Mouse (Mus musculus) myocyte (in vitro differentiated cells): Measurements from ENCODE around the gene Ncoa3. TPM values are rescaled to one million over a fixed set of nuclear protein-coding genes. Genes with fewer than 3 reads are reported as not detected.
"Not testable (repeated sequence)": the region's sequence is repeated elsewhere in the genome, so short reads cannot be mapped to it uniquely, and the experiment has no call there.

Experiments used
- H3K27me3 ChIP-seq: one replicate; pipeline ENCODE4 v1.6.1; 2011; ENCODE audit not compliant: control insufficient read depth, insufficient read depth, insufficient read length
- H3K36me3 ChIP-seq: one replicate; pipeline ENCODE4 v1.6.1; 2011; ENCODE audit not compliant: control insufficient read depth, insufficient read depth
- H3K4me2 ChIP-seq: one replicate; pipeline ENCODE4 v1.6.1; 2011; ENCODE audit warnings: low read depth, control low read depth
- H3K4me3 ChIP-seq: one replicate; pipeline ENCODE4 v1.5.1; 2011; ENCODE audit warnings: mild to moderate bottlenecking, control low read depth, moderate library complexity
- H3K79me2 ChIP-seq: one replicate; pipeline ENCODE4 v1.6.1; 2011; ENCODE audit not compliant: control insufficient read depth, insufficient read depth
- H3ac ChIP-seq: one replicate; pipeline ENCODE4 v1.6.1; 2011; ENCODE audit not compliant: control insufficient read depth, insufficient read length
- CEBPB ChIP-seq: IDR thresholded peaks from 2 replicates; pipeline ENCODE4 v1.6.1; 2011; ENCODE audit warnings: mild to moderate bottlenecking, moderate library complexity; ENCODE audit not compliant: poor library complexity, insufficient read depth, severe bottlenecking
- E2F4 ChIP-seq: IDR thresholded peaks from one replicate; pipeline ENCODE4 v1.6.1; 2011; ENCODE audit warnings: mild to moderate bottlenecking, control low read depth, moderate library complexity; ENCODE audit not compliant: insufficient read depth
- MAX ChIP-seq: IDR thresholded peaks from one replicate; pipeline ENCODE4 v1.6.1; 2011; ENCODE audit warnings: low read depth, mild to moderate bottlenecking, control low read depth
- MYOD1 ChIP-seq, 3 experiments: IDR thresholded peaks; one replicate each; pipeline ENCODE4 v1.6.1; 2011; ENCODE audit warnings: control low read depth in 2 of 3, low read depth in 2 of 3, mild to moderate bottlenecking in 2 of 3, moderate library complexity in 1 of 3; ENCODE audit not compliant: insufficient read length in 2 of 3, control insufficient read depth in 1 of 3
- MYOG ChIP-seq, 3 experiments: IDR thresholded peaks; one replicate each; pipeline ENCODE4 v1.6.1; 2011; ENCODE audit warnings: control low read depth in 2 of 3, low read depth in 2 of 3, mild to moderate bottlenecking in 2 of 3; ENCODE audit not compliant: insufficient read length in 2 of 3, control insufficient read depth in 1 of 3, insufficient read depth in 1 of 3
- POLR2A ChIP-seq: IDR thresholded peaks from one replicate; pipeline ENCODE4 v1.6.1; 2011; ENCODE audit warnings: low read depth, mild to moderate bottlenecking, control low read depth, moderate library complexity; ENCODE audit not compliant: insufficient read length
- POLR2AphosphoS2 ChIP-seq: IDR thresholded peaks from one replicate; pipeline ENCODE4 v1.6.1; 2011; ENCODE audit warnings: low read depth, control low read depth; ENCODE audit not compliant: insufficient read length
- REST ChIP-seq: IDR thresholded peaks from one replicate; pipeline ENCODE4 v1.6.1; 2011; ENCODE audit warnings: mild to moderate bottlenecking, control low read depth, moderate library complexity; ENCODE audit not compliant: insufficient read depth, insufficient read length
- SRF ChIP-seq: IDR thresholded peaks from one replicate; pipeline ENCODE4 v1.6.1; 2011; ENCODE audit warnings: low read depth; ENCODE audit not compliant: control insufficient read depth, insufficient read length
- TCF12 ChIP-seq: IDR thresholded peaks from one replicate; pipeline ENCODE4 v1.6.1; 2011; ENCODE audit warnings: mild to moderate bottlenecking, control low read depth; ENCODE audit not compliant: poor library complexity, insufficient read depth, severe bottlenecking
- TCF3 ChIP-seq: IDR thresholded peaks from one replicate; pipeline ENCODE4 v1.6.1; 2011; ENCODE audit warnings: low read depth, control low read depth; ENCODE audit not compliant: insufficient read length
- USF1 ChIP-seq: IDR thresholded peaks from one replicate; pipeline ENCODE4 v1.6.1; 2011; ENCODE audit warnings: low read depth, mild to moderate bottlenecking, control low read depth, moderate library complexity
- polyA plus RNA-seq: library from polyadenylated mRNA; unstranded; fragments of >200 nt; fragmentation: generic; extraction: Trizol; gene quantifications from one replicate; pipeline ENCODE4 v1.2.1, GENCODE M21; 2012; ENCODE audit warnings: missing spikeins

Ncoa3 gene
- polyA plus RNA-seq, 1 experiment = 5.8 TPM

DNA sequence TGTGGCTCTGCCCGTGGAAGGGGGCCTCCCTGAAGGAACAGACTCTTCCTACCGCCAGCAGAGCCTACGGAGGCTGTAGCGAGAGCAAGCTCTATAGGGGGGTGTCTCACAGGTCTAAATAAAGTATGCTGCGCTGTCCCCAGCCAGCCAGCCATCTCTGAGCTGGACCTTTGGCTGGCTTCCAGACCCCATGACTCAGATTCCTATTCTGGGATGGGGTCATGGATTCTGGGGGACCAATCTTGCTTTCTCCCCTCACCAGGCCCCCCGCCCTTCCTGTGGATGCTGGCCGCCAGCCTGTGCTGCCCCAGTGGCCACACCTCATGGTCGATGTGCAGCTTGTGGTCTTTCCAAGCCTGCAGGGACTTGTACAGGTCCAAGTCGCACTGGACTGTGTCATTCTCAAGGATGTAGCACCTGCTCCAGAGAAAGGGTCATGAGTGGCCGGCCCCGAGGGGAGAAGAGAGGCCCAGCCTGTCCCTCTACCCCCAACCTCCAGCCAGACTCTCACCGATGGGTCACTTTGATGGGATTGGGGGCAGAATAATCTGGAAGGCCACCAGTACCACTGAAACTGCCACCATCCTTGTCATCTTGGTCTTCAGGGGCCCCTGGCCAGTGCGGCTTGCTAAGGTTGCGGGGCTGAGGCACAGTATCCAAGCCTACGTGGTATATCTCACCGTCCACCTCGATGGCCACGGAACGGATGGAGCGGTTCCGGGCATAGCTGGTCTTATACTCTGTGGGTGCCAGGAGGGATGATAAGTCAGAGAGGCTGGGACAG is 88.7 kb downstream of the Ncoa3 start:
- Histone ChIP-seq H3K79me2 (no peaks in the 10 kb centered on the region), H3K36me3 (no peaks in the 10 kb centered on the region), H3K4me2 (peak overlapping the region; percentile 30), H3K4me3 (no peak overlapping the region), H3K27me3 (no peaks in the 10 kb centered on the region), H3ac (no peak overlapping the region)
- TF ChIP-seq MYOD1 (IDR thresholded peaks at IDR 0.05; ENCODE audit: control insufficient read depth in 1 of 3, insufficient read length in 2 of 3, low read depth in 2 of 3) (peak in 1 of 3 experiments; percentile 14), POLR2A (no peak), TCF3 (no peak)

DNA sequence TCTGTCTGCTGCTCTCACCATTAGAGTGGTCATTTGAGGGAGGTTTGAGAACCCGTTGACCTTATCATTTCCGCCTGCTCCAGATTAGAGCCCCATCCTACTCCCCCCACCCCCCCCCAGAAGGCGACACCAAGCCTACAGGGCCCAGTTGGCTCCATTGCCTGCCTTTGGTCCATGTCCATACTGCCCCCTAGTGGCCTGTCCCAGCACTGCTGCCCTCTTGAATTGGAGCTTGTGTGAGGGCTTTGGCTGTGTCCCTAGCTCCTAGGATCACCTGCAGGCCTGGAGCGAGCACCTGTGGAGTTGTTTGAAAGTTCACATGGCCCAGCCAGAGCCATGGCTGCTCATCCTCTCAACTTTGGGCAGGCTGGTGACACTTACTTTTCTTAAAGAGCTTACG is 89.8 kb downstream of the Ncoa3 start:
- no peak overlapping the region for H3K4me2 ChIP-seq
- no peak overlapping the region for H3K4me3 ChIP-seq
- H3K79me2 ChIP-seq = no peaks in the 10 kb centered on the region
- no peak overlapping the region for H3ac ChIP-seq
- H3K36me3 ChIP-seq = no peaks in the 10 kb centered on the region
- no peaks in the 10 kb centered on the region for H3K27me3 ChIP-seq
- TF ChIP-seq REST = no peak
- no peak for TF ChIP-seq POLR2AphosphoS2
- no peak for TF ChIP-seq MAX
- no peak for TF ChIP-seq MYOD1 (IDR thresholded peaks at IDR 0.05; ENCODE audit: control insufficient read depth in 1 of 3, insufficient read length in 2 of 3, low read depth in 2 of 3)
- no peak for TF ChIP-seq SRF
- TF ChIP-seq E2F4 = no peak
- no peak for TF ChIP-seq TCF12

DNA sequence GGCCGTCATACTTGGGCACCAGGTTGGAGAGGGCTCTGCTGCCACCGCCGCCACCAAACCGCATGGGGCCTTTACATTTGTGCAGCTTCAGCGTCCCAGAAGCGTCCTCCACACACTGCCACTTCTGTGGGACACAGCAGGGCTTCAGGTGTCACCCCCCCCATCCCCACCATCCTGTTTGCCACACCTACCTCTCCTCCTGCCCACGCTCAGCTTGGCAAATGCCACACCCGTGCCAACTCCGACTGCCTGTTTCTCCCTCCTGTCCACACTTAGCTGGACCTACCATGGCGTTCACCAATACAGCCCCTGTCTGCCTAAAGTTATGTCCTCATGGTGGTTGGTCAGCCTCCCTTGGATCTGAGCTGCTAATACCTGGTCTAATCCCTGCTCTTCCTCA is 90.2 kb downstream of the Ncoa3 start:
- Histone ChIP-seq H3ac (no peak overlapping the region), H3K79me2 (no peaks in the 10 kb centered on the region), H3K4me3 (no peak overlapping the region), H3K4me2 (no peak overlapping the region), H3K27me3 (no peaks in the 10 kb centered on the region), H3K36me3 (no peaks in the 10 kb centered on the region)
- TF ChIP-seq TCF12 (no peak), REST (no peak), MYOG (IDR thresholded peaks at IDR 0.05; ENCODE audit: control insufficient read depth in 1 of 3, insufficient read depth in 1 of 3, insufficient read length in 2 of 3, low read depth in 2 of 3) (no peak), POLR2A (no peak), USF1 (no peak), SRF (no peak), MAX (no peak), POLR2AphosphoS2 (no peak), MYOD1 (IDR thresholded peaks at IDR 0.05; ENCODE audit: control insufficient read depth in 1 of 3, insufficient read length in 2 of 3, low read depth in 2 of 3) (no peak), CEBPB (no peak), TCF3 (no peak)

DNA sequence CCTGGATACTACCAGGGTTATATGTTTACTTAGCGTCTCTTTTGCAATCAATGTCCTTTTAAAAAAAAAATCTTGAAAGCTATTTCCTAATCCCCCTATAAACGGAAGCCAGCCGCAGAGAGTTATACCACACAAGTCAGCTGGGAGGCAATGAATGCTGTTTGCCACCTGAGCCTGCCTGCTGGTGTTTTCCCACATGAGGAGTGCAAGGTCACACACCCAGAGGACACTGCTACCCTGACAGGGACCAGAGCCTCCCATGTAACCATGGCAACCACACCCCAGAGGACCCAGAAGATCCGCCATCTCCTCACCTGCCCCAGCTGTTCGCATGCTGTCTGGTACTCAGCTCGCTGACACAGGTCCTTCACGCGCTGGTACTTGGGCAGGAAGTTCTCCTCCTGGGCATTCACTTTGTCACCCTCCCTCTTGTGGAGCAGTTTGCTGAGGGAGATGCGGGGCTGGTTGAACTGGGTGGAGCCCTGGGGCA is 91.2 kb downstream of the Ncoa3 start:
- Histone ChIP-seq H3K27me3 (no peaks in the 10 kb centered on the region), H3K79me2 (no peaks in the 10 kb centered on the region), H3K4me2 (no peak overlapping the region), H3K36me3 (no peaks in the 10 kb centered on the region), H3ac (no peak overlapping the region), H3K4me3 (no peak overlapping the region)
- TF ChIP-seq POLR2A (no peak), MYOD1 (IDR thresholded peaks at IDR 0.05; ENCODE audit: control insufficient read depth in 1 of 3, insufficient read length in 2 of 3, low read depth in 2 of 3) (no peak), SRF (no peak), REST (no peak), TCF3 (no peak), MAX (no peak), CEBPB (no peak), E2F4 (no peak), POLR2AphosphoS2 (no peak), USF1 (no peak), TCF12 (no peak), MYOG (IDR thresholded peaks at IDR 0.05; ENCODE audit: control insufficient read depth in 1 of 3, insufficient read depth in 1 of 3, insufficient read length in 2 of 3, low read depth in 2 of 3) (no peak)

DNA sequence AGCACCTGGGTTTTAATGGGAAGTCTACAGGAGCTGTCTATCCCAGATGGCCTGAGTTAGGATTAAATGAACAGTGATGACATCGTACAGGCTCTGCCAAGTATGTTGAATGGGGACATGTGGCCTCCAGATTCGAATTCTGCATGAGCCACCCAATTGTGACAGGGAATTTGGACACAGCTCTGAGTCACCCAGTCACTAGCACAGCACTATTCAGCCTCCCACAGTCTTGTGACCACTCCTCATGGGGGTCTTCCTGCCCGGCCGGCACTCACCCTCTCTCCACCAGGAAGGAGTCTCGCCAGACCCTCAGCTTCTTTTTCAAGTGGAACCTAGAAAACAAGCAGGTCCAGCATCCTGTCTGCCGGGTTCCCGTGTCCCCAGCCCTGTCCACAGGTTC is 91.7 kb downstream of the Ncoa3 start:
- H3K4me3 ChIP-seq = no peak overlapping the region
- H3K79me2 ChIP-seq = no peaks in the 10 kb centered on the region
- H3K27me3 ChIP-seq = no peaks in the 10 kb centered on the region
- H3K4me2 ChIP-seq = no peak overlapping the region
- no peak overlapping the region for H3ac ChIP-seq
- no peaks in the 10 kb centered on the region for H3K36me3 ChIP-seq
- TF ChIP-seq POLR2A (no peak), SRF (no peak), TCF3 (no peak), MYOG (IDR thresholded peaks at IDR 0.05; ENCODE audit: control insufficient read depth in 1 of 3, insufficient read depth in 1 of 3, insufficient read length in 2 of 3, low read depth in 2 of 3) (no peak), E2F4 (no peak), MAX (no peak), TCF12 (no peak), MYOD1 (IDR thresholded peaks at IDR 0.05; ENCODE audit: control insufficient read depth in 1 of 3, insufficient read length in 2 of 3, low read depth in 2 of 3) (no peak), USF1 (no peak), REST (no peak), CEBPB (no peak), POLR2AphosphoS2 (no peak)

DNA sequence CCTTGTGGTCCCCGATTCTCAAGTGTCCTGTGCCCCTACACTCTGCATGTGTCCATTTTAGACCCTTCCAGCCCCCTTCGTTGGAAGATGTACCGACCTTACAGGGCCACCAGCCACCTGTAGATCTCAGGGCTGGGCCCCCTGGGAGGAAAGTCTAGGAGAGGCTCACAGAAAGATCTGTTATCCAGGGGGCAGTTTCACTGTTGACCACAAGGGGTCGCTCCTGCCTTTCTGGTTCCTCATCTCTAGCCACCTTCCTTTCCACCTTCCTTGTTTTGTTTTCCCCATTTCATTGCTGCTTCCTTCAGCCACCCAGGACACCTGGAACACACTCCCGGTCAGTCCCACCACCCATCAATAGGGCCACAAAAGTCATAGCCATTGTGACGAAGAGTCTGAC is 92.5 kb downstream of the Ncoa3 start:
- H3ac ChIP-seq, H3K4me2 ChIP-seq, H3K27me3 ChIP-seq, H3K4me3 ChIP-seq, H3K36me3 ChIP-seq, H3K79me2 ChIP-seq: not testable (repeated sequence)
